Mouse (Mus musculus) liver, embryonic 14.5 days (tissue): ENCODE measurements around the gene Tent4b.

Experiments
- CTCF ChIP-seq: IDR thresholded peaks from 2 replicates; pipeline ENCODE4 v1.5.1; 2016; ENCODE audit warnings: antibody characterized with exemption, low read depth, control low read depth
- EP300 ChIP-seq: IDR thresholded peaks from 2 replicates; pipeline ENCODE4 v1.6.1; 2016; ENCODE audit warnings: antibody characterized with exemption, low read depth

DNA sequence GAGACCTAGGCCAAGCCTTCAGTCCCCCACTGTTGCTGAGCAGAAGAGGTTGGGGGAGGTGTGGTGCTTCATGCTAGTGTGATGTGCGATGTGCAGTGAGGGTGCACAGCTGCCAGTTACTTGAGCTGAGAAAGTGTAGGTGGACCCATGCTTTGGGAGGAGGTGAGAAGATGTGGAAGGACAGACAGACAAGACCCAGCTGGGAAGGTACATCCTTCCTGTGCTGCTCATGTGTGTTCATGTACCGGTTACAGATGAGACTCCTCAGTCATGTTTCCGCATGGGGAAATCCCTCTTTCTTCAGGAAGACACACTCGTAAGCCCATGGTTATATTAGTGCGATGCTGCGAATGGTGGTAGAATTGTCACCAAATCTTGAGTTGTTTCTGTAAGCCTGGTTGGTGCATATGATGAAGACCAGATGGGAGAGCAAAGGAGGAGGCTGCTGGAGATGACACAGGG lies 48.1 kb upstream of the Tent4b start:
- TF ChIP-seq CTCF (no peak), EP300 (no peak)
